Mouse (Mus musculus) spleen, adult 2 months (tissue): Measurements from ENCODE around the gene Asic1.

ENCODE experiments used
- CTCF ChIP-seq: fragments of 200-500 bp; IDR thresholded peaks from 2 replicates; pipeline ENCODE4 v1.5.1; 2011; ENCODE audit warnings: mild to moderate bottlenecking, inconsistent platforms; ENCODE audit not compliant: insufficient read depth, insufficient read length, insufficient replicate concordance; ENCODE audit errors: extremely low read depth
- POLR2A ChIP-seq: fragments of 200-500 bp; IDR thresholded peaks from 2 replicates; pipeline ENCODE4 v1.6.1; 2011; ENCODE audit warnings: low read depth, low read length, inconsistent platforms

DNA sequence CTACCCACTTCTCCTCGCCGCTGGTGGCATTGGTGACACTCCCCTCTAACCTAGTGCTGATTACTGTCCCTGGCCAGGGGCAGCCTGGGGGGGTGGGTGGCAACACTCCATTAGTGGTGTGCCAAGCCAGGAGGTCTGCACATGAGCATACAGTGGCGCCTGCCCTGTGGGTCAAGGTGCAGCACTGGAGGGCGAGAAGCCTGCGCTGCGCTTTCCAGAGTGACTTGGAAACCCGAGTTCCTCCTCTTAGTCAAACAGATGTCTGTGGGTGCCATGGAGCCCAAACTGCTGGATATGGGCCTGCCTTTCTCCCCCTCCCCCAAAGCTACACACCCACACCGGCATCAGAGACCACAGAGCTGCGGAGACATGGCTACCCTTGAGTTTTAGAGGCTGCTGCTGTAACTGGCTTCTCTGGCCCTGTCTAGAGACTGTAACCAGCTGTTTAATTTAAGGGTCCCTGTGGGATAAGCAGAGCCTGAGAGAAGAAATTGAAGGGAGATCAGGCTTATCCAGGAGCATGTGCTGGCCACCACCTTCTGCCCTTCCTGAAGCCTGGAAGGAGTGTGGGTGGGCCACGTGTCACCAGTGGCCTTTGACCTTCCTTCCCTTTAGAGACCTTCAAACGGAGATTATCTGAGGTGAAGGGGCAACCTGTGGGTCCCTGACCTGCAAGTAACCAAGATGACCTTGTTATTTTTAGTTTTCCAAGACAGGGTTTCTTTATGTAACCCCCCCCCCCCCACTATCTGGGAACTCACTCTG lies 46.0 kb downstream of the Asic1 start:
- TF ChIP-seq CTCF (no peak), POLR2A (no peak)
